Mouse (Mus musculus) spleen, postnatal 0 days (tissue): ENCODE data around the gene Lsm10. TPM values are rescaled to one million over a fixed set of nuclear protein-coding genes. Genes with fewer than 3 reads are reported as not detected.

Experiments
- polyA plus RNA-seq: library from polyadenylated mRNA; unstranded; fragments of >200 nt; fragmentation: Nextera tagmentation; extraction: Ambion mirVana; gene quantifications from 2 replicates; pipeline ENCODE4 v1.2.1, GENCODE M21; 2015

Gene Lsm10
- 32.0 and 33.0 TPM in 2 replicates for polyA plus RNA-seq

DNA sequence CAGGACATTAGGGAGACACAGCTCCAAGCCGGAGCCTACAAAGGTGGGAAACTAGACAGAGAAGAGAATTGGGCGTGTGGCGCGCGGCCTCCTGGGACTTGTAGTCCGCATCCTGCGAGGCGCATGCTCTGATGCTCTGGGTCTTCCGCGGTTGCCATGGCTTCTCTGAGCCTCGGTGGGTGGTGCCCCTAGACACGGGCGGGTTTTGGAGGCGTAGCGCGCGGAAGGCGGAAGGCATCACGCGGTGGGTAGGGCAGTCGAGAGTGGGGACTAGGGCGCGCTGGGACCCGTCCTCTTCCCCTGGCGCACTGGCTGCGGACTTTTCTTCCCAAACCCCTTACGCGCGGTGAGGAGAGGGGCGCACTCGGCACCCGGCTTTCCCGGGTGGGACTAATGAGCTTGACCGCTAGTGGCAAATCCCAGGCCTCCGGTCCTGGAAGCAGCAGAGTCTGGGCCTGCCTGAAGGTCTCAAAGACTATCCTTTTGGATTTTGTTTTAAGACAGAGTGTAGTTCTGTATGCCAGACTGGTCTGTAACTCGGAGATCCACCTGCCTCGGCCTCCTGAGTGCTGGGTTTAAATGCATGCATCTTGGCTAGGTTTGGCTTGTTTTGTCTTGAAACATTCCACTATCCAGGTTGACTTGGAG lies at the start of gene Lsm10:
Gene Lsm10 (plus strand): TSS at position 160 of the 648 bp plus-strand sequence.

DNA sequence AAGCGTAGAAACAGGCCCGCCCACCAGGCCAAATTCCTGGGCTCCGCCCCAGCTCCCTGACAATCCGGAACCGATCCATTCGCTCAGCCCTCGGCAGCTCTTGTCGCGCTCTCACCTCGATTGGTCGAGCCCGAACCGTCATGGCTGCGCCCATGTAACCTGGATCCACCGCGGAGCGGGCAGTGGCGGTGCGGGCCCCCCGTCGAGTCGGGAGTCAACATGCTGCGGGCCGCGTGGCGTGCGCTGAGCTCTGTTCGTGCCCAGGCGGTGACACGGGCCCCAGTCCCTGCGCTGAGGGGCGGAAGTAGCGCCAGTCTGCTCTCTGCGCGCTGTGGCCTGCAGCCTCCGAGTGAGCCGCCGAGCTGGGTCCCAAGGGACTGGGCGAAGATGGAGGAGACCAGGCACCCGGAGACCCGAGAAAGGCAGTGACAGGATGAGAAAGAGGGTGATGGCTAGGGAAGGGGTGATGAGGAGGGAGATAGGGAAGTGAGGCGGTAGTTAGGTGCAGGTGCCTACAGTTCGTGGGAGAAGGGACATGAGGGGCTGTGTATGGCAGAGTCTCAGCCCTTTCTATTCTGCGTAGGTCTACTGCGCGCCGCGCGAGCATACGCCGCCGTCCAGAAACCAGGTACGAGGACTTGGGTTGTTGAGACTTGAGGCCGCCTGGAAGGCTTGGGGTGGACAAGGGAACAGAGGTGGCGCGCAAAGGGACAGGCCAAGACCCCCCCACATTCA lies 49.4 kb upstream of the Lsm10 start, which contains the start of gene Mrps15:
Gene Mrps15 (plus strand): TSS at position 75 of the 735 bp plus-strand sequence.

DNA sequence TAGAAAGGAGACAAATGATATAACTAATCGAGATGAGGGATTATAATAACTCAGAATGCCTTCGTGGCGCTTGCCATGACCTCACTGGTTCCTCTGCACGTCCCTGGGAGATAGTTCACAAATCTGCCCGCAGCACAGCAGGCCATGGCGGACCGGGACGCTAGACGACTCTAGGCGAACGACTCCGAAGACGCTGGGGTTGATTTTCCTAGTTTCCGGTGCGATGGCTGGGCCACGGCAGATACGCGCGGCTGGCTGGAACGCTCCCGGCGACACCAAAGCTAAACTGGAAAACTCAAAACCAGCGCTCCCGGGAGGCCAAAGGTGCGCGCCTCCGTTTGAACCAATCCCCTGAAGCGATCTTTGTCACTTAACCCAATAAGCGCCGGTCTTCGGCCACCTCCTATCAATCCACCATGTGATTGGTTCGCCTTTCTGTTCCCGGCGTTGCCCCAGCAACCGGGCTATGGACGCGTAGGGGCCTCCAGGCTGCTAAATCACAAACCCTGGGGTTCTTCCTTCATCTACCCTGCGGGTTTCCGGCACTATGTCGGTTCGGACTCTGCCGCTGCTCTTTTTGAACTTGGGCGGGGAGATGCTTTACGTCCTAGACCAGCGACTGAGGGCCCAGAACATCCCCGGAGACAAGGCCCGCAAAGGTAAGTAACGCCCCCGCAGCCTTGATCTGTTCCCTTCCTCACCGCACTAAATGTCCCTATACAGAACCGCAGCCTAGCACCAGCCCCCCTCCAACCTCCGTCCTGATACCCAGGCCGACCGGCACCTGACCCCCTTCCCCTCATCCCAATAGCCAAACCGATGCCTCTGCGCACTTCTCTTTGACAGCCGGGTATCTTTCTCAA lies 38.1 kb upstream of the Lsm10 start, which contains the start of gene Oscp1:
Gene Oscp1 (plus strand): TSS at position 432 of the 863 bp plus-strand sequence.

GRCm38 (mm10) chr4:126103590-126104068 lies 7.2 kb downstream of the Lsm10 start, which contains the start of gene Stk40:
TSS of gene Stk40 (plus strand) at chr4:126103957.

DNA sequence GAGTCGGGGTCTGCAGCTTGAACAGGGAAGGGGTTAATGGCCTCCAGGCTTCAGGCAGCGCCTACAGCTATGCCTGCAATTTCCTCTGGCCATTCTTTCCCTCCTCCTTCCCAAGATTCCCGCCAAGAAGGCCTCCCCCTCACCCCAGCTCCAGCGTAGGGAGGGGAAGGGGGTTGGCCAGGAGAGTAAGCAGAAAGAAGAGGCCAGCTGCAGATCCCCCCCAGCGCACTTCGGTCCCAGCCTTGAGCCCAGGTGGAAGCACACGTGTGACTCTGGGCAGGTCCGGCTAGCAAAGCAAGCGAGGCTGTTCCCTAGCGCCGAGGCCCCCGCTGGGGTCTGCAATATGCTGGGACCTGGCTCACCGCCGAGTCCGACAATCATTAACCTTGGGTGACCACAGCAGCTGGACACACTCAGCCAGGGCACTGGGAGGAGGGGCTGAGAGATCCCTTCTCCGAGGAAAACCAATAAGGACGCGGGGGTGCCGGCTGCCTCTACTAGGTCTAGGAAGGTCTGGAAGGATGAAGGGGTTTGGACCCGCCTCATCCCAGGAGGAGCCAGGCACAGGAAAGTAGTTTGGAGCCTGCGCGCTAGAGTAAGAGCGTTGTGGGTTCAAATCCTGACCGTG lies 51.2 kb downstream of the Lsm10 start, which contains the start of gene Eva1b:
Gene Eva1b (plus strand): TSS at position 212 of the 628 bp plus-strand sequence.

Other genes starting within 250 kb of the Lsm10 start
- gene Csf3r, start 72.1 kb upstream of the Lsm10 start, polyA plus RNA-seq, result 21.5 and 22.7 TPM in 2 replicates
- gene Mrps15, start 49.7 kb upstream of the Lsm10 start, polyA plus RNA-seq, result 85.8 and 90.1 TPM in 2 replicates
- 2.9 and 3.8 TPM in 2 replicates for gene Oscp1, start 38.1 kb upstream of the Lsm10 start, polyA plus RNA-seq
- 9.9 and 12.5 TPM in 2 replicates for gene Stk40, start 7.3 kb downstream of the Lsm10 start, polyA plus RNA-seq
- gene Eva1b, start 51.1 kb downstream of the Lsm10 start, polyA plus RNA-seq, result 31.8 and 46.8 TPM in 2 replicates
- 1.6 and 2.6 TPM in 2 replicates for gene Sh3d21, start 66.9 kb downstream of the Lsm10 start, polyA plus RNA-seq
- 111 and 114 TPM in 2 replicates for gene Thrap3, start 106.1 kb downstream of the Lsm10 start, polyA plus RNA-seq
- gene Map7d1, start 159.7 kb downstream of the Lsm10 start, polyA plus RNA-seq, result 11.8 and 13.7 TPM in 2 replicates
- 49.4 and 57.1 TPM in 2 replicates for gene Trappc3, start 165.7 kb downstream of the Lsm10 start, polyA plus RNA-seq
- 9.0 and 12.0 TPM in 2 replicates for gene Col8a2, start 190.2 kb downstream of the Lsm10 start, polyA plus RNA-seq
- gene Adprhl2, start 225.1 kb downstream of the Lsm10 start, polyA plus RNA-seq, result 27.9 and 33.9 TPM in 2 replicates
- 1.5 and 2.9 TPM in 2 replicates for gene Tekt2, start 229.1 kb downstream of the Lsm10 start, polyA plus RNA-seq